Mouse (Mus musculus) heart, adult 2 months (tissue): ENCODE measurements around the gene Kmt2d. TPM values are rescaled to one million over a fixed set of nuclear protein-coding genes. Genes with fewer than 3 reads are reported as not detected.
A peak's percentile ranks its signal among the peaks of the same experiment; 100 is the strongest.

Experiments used
- DNase-seq, 2 experiments: peaks; one replicate each; pipeline ENCODE4 v3.0.0; 2021
- H3K27ac ChIP-seq: fragments of 200-600 bp; 2 replicates; pipeline ENCODE4 v1.8.1; 2022
- H3K27me3 ChIP-seq: fragments of 200-500 bp; 2 replicates; pipeline ENCODE4 v1.6.1; 2012; ENCODE audit warnings: mild to moderate bottlenecking, low read length, inconsistent platforms, mixed read lengths; ENCODE audit not compliant: control insufficient read depth, insufficient read depth
- H3K36me3 ChIP-seq: fragments of 200-500 bp; 2 replicates; pipeline ENCODE4 v1.6.1; 2012; ENCODE audit warnings: low read length, inconsistent platforms; ENCODE audit not compliant: control insufficient read depth, insufficient read depth
- H3K4me1 ChIP-seq: fragments of 200-500 bp; 2 replicates; pipeline ENCODE4 v1.6.1; 2011; ENCODE audit warnings: low read length; ENCODE audit not compliant: control insufficient read depth, insufficient read depth
- H3K4me3 ChIP-seq: fragments of 200-600 bp; 2 replicates; pipeline ENCODE4 v1.8.1; 2022
- H3K79me2 ChIP-seq: fragments of 200-500 bp; replicated peaks from 2 replicates; pipeline ENCODE4 v1.6.1; 2012; ENCODE audit warnings: mild to moderate bottlenecking, inconsistent platforms, low read length, moderate library complexity, mixed read lengths; ENCODE audit not compliant: control insufficient read depth, insufficient read depth
- H3K9ac ChIP-seq: fragments of 200-500 bp; 2 replicates; pipeline ENCODE4 v1.6.1; 2012; ENCODE audit warnings: low read depth, mild to moderate bottlenecking, control low read depth, inconsistent platforms, low read length, mixed read lengths
- CTCF ChIP-seq: fragments of 200-600 bp; IDR thresholded peaks from 2 replicates; pipeline ENCODE4 v1.8.1; 2022; ENCODE audit warnings: antibody characterized with exemption, mild to moderate bottlenecking, moderate library complexity
- EP300 ChIP-seq: fragments of 200-500 bp; IDR thresholded peaks from 2 replicates; pipeline ENCODE4 v1.6.1; 2011; ENCODE audit warnings: low read depth, low read length, control low read depth; ENCODE audit not compliant: insufficient read depth
- POLR2A ChIP-seq: fragments of 200-500 bp; IDR thresholded peaks from 2 replicates; pipeline ENCODE4 v1.6.1; 2011; ENCODE audit warnings: mild to moderate bottlenecking, low read depth, low read length, control low read depth; ENCODE audit not compliant: insufficient read depth
- WGBS: fragments of 180-500 bp; shearing (Covaris S2); methylation state at CpG from one replicate; pipeline ENCODE4 v1.1.7; 2018; 5-methylcytosine and 5-hydroxymethylcytosine counted together
- intact Hi-C: fragments of 180-260 bp; cut with DNase I; formaldehyde crosslinking; loops from one replicate; pipeline ENCODE4 v1.15.1; 2025
- polyA plus RNA-seq: library from polyadenylated mRNA; depleted of rRNA; stranded (reverse); fragments of >200 nt; gene quantifications from 2 replicates; pipeline ENCODE4 v1.2.3, GENCODE M21; 2012
- total RNA-seq, 2 experiments: library from RNA; stranded (reverse); gene quantifications; 2 replicates each; pipeline ENCODE4 v1.2.3; 2021

Kmt2d gene
- total and polyA plus RNA-seq, 3 experiments: 17.7 to 56.5 (median 51.3) TPM

GRCm38 (mm10) chr15:98880978-98881655, 10.1 kb upstream of the Kmt2d start:
- Histone ChIP-seq H3K4me3 (peak overlapping the region; percentile 84), H3K9ac (peak overlapping the region; percentile 94), H3K4me1 (peaks cover 2% of the 10 kb centered on the region; the same call in 1 of the 2 replicates), H3K36me3 (no peaks in the 10 kb centered on the region), H3K27ac (peak overlapping the region; percentile 76), H3K79me2 (no peaks in the 10 kb centered on the region), H3K27me3 (no peaks in the 10 kb centered on the region)
- peak; percentile 86 to 94 for DNase-seq
- WGBS: under 1% methylated on average over 46 of the region's 48 CpGs
- intact Hi-C loops: loop anchor here (5.0 kb wide), 1 partner anchor 36 kb away; the partner anchor contains the start of gene Lmbr1l
- TF ChIP-seq EP300 (no peak), CTCF (peak; percentile 52), POLR2A (peak; percentile 58)

- DNase-seq: peak; percentile 22 to 51
- intact Hi-C loops: loop anchor here (1.0 kb wide), 2 partner anchors 51 to 116 kb away; no protein-coding TSS in a partner anchor
- Histone ChIP-seq H3K36me3 (no peaks in the 10 kb centered on the region), H3K27ac (no peak overlapping the region), H3K79me2 (no peaks in the 10 kb centered on the region), H3K9ac (no peak overlapping the region), H3K4me3 (no peak overlapping the region), H3K4me1 (peaks cover 2% of the 10 kb centered on the region; the same call in 1 of the 2 replicates), H3K27me3 (no peaks in the 10 kb centered on the region)
- no peak for TF ChIP-seq EP300
- peak; percentile 92 for TF ChIP-seq CTCF
- TF ChIP-seq POLR2A: no peak
- WGBS: 7% methylated on average over 3 of the region's 3 CpGs
Measured at GRCm38 (mm10) chr15:98877331-98877730, 6.3 kb upstream of the Kmt2d start.

- peak; percentile 93 to 95 for DNase-seq
- Histone ChIP-seq H3K4me3 (peak overlapping the region; percentile 99), H3K9ac (peak overlapping the region; percentile 97), H3K27ac (peak overlapping the region; percentile 100), H3K27me3 (no peaks in the 10 kb centered on the region), H3K36me3 (no peaks in the 10 kb centered on the region; the same call in 1 of the 2 replicates), H3K4me1 (peaks cover 13% of the 10 kb centered on the region), H3K79me2 (peaks cover 8% of the 10 kb centered on the region; the same call in 1 of the 2 replicates)
- TF ChIP-seq EP300 (peak; percentile 85; the same call in 1 of the 2 replicates), CTCF (peak; percentile 52), POLR2A (peak; percentile 45; the same call in 1 of the 2 replicates)
- intact Hi-C loops: loop anchor here (2.0 kb wide), 1 partner anchor 41 kb away; the partner anchor contains the start of gene Prkag1
- 2% methylated on average over 45 of the region's 51 CpGs for WGBS
Measured at GRCm38 (mm10) chr15:98871916-98872888, 1.2 kb upstream of the Kmt2d start.

- H3K9ac ChIP-seq: peak overlapping the region; percentile 97
- TF ChIP-seq EP300 (no peak), CTCF (no peak), POLR2A (no peak)
- peaks cover 14% of the 10 kb centered on the region for H3K4me1 ChIP-seq
- WGBS: under 1% methylated on average over 15 of the region's 16 CpGs
- peak overlapping the region; percentile 99 for H3K4me3 ChIP-seq
- DNase-seq: peak; percentile 53 to 59
- intact Hi-C loops: loop anchor here (2.0 kb wide), 1 partner anchor 40 kb away; the partner anchor contains the start of gene Prkag1
- peaks cover 8% of the 10 kb centered on the region; the same call in 1 of the 2 replicates for H3K79me2 ChIP-seq
- H3K36me3 ChIP-seq: no peaks in the 10 kb centered on the region; the same call in 1 of the 2 replicates
- peak overlapping the region; percentile 100 for H3K27ac ChIP-seq
- H3K27me3 ChIP-seq: no peaks in the 10 kb centered on the region
Measured at GRCm38 (mm10) chr15:98870179-98871069, 580 bp downstream of the Kmt2d start.
